Mouse (Mus musculus): ENCODE results near the gene Lpcat2b. TPM values are rescaled to one million over a fixed set of nuclear protein-coding genes. Genes with fewer than 3 reads are reported as not detected.
"Not testable (repeated sequence)": the region's sequence is repeated elsewhere in the genome, so short reads cannot be mapped to it uniquely, and the experiment has no call there.

Lpcat2b gene
- total RNA-seq (2021), result not detected
- long read RNA-seq, experiment 1, result 0 reads
- long read RNA-seq, experiment 2, result 0 reads

DNA sequence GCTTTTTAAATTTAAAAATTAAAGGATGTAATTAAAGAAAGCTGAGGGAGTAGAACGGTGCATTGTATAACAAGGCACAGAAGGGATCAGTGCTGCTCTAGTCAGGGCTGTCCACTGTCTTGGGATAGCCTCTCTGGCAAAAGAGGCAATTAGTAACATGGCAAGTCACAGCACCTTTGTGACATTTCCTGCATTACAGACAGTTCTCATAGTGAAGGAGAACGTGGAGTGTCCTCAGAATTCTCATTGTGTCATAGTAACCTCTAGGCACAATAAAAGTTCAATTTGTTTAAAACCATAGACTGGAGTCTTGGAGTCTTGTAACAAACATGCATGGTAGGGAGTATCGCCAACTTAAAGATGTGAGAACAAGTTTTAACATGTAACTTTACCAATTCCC, at the start of gene Lpcat2b:
Gene Lpcat2b (plus strand): TSS at position 301 of the 400 bp plus-strand sequence.
- DNase-seq (ENCODE audit: low spot score in 2 of 2), result no peak

DNA sequence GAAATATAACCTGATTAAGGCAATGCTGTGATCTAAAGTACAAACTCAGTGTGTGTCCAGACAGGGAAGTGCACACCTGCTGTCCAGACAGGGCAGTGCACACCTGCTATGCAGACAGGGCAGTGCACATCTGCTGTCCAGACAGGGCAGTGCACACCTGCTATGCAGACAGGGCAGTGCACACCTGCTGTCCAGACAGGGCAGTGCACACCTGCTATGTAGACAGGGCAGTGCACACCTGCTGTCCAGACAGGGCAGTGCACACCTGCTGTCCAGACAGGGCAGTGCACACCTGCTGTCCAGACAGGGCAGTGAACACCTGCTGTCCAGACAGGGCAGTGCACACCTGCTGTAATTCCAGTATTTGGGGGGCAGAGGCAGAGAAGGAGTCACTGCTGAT, 44.9 kb upstream of the Lpcat2b start:
- DNase-seq (ENCODE audit: low spot score in 2 of 2), result not testable (repeated sequence)

DNA sequence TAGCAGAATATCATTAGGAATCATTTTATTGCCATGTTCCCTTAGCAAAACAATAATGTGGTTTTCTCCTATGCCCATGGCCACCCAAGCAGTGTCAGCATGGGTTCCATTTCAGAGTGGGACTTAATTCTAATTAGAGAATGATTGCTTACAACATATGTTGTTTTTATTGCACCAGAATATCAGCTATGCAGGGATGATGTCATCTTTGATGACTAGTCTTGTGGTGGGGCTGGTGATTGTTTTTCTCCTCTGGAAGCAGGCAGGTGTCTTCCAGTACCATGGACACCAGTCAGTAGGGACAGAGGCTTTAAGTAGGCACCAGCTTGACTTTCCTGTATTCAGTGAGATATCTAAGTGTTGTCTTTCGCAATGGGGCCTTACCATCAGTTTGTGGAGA, 43.6 kb upstream of the Lpcat2b start:
- no peak for DNase-seq (ENCODE audit: low spot score in 2 of 2)

DNA sequence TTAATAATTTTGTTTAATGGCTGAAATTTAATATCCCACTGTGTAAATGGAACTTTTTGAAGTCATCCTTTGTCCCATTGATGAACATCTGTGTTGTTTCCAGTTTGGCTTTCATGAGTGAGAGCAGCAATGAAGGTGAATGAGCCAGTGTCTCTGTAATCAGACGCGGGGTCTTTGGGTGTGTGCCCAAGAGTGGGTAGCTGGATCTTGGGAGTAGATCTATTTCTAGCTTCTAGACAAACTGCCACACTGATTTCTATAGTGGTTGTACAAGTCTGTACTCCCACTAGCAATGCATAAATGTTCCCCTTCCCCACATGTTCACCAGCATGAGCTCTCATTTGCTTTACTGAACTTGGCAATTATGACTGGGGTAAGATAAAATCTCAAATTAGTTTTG, 42.0 kb upstream of the Lpcat2b start:
- DNase-seq (ENCODE audit: low spot score in 2 of 2), result no peak

DNA sequence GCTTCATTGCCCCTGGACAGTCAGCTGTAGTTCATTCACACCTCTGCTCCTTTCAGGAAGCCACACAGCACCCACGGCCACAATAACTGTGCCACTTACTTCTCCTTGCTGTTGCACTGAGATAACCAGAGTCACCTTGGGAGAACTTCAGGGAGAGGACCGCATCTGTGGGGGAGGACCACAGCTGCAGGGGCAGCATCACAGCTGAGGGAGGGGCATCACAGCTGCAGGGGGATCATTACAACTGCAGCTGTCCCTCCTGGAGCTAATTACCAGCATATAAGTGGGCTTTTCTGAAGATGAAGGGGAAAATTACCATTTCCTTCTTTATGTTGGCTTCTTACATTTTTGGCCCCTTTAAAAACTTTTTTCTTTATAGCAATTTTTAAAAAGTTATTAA, 36.9 kb upstream of the Lpcat2b start:
- no peak for DNase-seq (ENCODE audit: low spot score in 2 of 2)

DNA sequence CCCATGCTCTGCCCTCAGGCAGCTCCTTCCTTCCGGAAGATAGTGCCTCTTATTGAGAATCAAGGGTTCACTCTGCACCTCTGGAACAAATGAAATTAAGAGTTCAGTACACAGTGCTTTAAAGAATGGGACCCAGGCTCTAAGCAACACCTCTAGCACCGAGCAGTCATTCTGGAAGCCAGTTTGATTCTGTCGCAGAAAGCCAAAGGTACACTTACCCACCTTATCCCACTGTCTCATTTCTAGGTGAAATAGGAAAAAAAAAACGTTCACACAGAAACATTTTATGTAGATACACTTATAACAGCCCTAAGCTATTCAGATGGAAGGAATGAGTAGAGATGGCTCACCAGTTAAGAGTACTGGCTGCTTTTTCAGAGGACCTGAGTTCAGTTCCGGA, 28.9 kb upstream of the Lpcat2b start, which contains the start of gene Ephx4:
Gene Ephx4 (plus strand): TSS at position 301 of the 400 bp plus-strand sequence.
- DNase-seq (ENCODE audit: low spot score in 2 of 2), result no peak

DNA sequence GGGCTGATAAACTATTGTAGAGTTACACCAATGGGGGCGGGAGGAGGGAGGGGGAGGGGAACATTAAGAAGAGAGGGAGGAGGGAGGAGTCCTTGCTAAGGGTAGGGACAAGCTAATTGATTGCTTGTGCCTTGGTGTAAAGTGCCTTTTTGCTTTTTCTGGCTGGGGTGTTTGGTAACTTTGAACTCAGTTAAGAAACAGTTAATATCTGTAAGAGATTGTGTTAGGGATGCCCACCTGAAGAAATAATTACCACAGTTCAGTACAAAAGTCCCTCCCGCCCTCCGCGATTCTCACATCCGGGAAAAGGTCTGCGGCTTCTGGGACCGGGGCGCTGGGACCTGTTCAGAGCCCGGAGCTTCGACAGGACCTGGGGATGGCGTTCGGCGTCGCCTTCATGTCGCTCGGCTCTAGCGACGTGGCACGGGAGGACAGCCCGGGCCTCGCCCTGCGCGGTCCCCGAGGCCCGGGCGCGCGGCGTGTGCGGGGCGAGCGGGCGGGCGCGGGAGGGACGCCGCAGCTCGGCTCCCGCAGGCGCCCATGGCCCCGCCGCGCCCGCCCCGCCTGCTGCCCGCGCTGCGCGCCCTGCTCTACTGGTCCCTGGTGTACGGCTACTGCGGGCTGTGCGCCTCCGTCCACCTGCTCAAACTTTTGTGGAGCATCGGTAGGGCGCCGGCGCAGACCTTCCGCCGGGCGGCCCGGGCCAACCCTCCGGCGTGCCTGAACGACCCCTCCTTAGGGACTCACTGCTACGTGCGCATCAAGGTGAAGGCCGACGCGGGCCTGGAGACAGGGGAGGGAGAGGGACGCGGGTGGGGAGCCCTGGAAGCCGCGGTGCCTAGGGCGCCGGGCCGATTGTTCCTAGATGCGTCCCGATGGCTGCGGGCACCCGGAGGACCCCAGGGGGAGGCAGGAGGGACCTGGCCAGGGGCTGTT, 28.1 kb upstream of the Lpcat2b start:
- DNase-seq (ENCODE audit: low spot score in 2 of 2), result no peak

DNA sequence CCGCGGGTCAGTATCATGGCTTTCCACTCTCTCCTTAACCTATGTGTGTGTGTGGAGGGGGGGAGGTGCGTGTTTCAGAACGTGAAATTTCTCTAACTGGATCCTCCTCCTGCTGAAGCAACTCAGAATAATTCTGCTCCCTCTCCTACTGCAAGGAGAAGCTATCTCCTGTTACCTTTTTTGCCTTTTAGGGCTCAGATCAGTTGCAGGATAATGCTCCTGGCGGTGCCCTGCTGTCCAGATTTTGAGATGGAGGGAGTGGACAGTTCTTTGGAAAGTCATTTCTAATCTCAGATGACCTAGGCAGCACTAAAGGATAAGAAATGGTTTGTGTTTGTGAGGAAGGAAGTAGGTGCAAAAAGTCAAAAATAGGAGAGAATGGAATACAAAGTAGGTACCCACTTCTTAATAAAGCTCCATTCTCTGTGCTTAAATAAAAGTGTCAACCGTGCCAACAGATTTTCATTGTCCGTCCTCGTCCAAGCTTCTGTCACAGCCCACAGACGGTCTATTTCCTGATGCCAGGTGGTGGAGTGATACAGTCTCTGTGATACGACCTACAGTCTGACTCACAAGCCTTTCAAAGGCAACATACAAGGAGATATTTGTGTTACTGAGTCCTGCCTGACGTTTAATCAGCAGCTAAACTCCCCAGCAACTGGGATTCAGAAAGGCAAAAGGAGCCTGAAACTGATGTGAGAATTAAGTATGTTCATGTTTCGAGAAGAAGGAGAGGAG, 27.2 kb upstream of the Lpcat2b start:
- no peak for DNase-seq (ENCODE audit: low spot score in 2 of 2)

DNA sequence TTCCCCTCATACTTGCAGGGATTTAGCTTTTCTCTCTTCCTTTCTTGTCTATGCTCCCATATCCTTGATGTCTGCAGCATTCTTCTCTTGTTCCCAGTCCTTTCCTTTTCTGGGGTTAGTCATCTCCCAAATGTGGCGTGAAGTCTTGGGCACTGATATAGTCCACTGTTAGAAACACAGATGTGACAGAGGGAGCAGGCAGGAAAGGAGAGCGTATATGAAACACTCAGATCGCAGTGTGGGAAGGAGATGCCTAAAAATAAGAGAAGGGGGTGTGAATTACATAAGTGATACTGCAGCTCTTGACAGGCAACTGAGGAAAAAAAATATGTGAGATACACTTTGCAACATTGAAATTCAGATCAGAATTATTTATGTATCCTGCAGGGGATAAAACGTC, 26.0 kb upstream of the Lpcat2b start:
- no peak for DNase-seq (ENCODE audit: low spot score in 2 of 2)

DNA sequence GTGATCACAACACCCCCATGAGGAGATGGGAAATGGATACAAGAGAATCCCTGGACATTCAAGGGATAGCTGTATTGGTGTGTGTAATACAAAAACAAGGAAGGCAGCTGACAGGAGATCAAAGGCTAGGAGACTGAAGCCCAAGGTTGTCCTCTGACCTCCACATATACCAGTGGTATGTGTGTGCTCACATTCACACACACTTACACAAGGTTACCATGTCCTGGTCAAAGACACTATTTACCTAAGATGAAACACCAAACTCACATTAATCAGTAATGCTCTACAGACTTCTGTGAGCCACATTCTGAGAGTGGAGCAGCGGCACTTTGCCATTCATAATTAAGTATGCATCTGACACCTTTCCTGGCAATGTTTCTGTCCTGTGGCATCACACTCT, 21.0 kb upstream of the Lpcat2b start:
- no peak for DNase-seq (ENCODE audit: low spot score in 2 of 2)

DNA sequence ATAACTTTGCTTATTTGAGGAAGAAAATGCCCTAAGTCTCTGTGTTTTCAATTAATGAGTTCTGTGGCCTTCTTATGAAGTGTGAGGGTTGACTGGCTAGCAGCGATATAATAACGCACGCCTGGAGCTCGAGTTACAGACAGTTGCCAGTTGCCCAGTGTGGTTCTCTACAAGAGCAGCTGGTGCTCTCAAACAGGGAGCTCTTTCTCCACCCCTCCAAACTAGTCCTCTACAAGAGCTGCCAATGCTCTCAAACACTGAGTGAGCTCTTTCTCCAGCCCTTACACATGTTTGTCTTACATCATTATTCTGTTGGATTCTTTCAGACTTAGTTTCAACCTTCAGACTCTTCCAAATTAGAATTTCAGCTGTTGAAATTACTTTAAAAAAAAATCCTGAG, 20.0 kb upstream of the Lpcat2b start:
- DNase-seq (ENCODE audit: low spot score in 2 of 2), result no peak

DNA sequence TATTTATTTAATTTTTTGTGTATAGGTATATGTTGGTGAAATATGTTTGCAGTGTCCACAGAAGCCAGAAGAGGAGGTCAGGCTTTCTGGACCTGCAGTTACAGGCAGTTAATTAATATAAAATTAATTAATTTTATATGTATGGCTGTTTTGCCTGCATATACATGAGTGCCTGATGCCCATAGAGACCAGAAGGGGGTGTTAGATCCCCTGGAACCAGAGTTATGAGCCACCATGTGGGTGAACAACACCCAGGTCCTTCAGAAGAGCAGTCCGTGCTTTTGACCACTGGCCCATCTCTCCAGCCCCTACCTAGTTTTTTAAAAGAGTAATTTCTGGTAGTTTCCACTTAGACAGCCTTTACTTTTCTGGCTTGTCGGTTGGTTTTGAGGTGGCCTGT, 19.1 kb upstream of the Lpcat2b start:
- no peak for DNase-seq (ENCODE audit: low spot score in 2 of 2)

DNA sequence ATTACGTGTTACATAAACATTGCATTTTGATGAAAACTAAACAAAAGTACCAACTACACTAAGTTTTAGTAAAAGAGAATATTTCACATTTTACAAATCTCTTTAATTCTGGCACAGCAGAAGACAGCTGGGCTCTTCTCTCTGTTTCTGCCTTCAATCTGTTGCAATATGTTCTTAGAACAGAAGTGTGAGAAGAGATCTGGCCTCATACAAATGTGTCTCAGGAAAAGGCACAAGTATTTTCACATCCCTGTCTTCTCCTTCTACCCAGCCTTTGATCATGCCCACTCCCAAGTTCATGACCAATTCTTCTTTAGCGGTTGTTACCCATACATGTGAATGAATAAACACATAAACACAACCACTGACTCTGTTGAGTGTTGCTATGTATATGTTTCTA, 16.3 kb upstream of the Lpcat2b start:
- DNase-seq (ENCODE audit: low spot score in 2 of 2), result no peak

DNA sequence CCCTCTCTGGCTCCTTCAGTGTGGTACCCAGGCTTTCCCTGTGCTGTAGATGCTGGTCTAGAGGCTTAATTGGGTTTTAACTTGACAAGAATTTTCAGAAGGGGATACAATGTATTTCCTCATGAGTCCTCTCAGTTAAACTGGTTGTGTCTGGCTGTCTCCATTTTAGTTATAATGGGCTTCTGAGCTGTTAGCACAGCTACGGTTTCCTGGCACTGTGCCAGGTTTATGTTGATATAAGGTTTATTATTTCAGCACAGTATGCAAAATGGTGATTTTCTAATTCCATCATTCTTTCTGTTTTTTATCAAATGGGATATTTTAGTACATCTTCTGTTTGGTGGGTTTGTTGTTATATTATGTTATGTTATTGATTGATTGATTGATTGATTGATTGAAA, 9.7 kb upstream of the Lpcat2b start:
- no peak for DNase-seq (ENCODE audit: low spot score in 2 of 2)

DNA sequence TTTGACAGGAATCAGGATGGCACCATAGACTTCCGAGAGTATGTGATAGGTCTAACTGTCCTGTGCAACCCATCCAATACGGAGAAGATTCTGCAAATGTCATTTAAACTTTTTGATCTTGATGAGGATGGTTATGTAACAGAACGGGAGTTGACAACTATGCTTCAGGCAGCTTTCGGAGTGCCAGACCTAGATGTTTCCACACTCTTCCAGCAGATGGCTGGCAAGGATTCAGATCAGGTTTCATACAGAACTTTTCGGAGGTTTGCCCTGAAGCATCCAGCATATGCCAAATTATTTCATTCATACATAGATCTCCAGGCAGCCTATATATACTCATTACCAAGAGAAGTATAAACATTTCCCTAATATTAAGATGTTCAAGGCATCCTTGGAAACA, 2.7 kb downstream of the Lpcat2b start:
- DNase-seq (ENCODE audit: low spot score in 2 of 2), result no peak

DNA sequence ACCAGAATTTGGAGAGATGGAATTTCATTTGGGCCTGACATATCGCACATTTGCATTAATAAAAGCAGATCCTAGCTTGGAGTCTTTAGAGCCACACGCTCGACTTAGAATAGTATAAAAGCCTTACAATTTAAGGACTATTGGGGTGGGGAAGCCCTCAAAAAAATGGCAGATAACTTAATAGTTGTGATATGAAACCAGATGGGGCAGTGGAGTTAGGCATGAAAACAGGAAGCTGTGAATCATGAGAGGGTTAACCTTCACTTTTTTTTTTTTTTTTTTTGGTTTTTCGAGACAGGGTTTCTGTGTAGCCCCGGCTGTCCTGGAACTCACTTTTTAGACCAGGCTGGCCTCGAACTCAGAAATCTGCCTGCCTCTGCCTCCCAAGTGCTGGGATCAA, 4.8 kb downstream of the Lpcat2b start:
- DNase-seq (ENCODE audit: low spot score in 2 of 2), result no peak

DNA sequence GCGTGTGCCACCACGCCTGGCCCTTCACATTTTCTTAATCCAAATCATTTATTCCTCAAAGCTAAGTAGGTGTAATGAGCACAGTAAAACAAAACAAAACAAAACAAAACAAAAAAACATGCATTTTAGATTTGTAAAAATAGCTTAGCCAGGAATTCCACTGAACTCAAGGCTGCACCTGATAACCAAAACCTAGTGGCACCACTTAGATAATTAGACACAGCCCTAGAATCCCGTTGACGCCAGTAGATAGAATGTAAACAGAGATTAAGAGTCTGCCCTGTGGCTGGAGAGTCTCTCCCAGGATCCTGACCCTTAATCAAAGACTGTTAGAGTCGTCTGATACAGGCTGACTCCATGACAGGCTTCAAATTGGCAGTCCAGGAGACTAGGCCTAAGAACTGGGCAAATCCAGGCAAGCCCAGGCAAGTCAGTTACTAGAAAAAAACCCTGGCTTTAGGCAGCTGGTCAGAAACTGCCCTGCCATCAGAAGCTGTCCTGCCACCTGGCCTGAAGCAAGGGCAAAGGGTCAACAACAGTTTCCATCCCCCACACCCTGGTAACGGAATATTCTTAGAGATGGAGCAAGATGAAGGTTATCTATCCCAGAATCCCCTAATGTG, 5.3 kb downstream of the Lpcat2b start:
- no peak for DNase-seq (ENCODE audit: low spot score in 2 of 2)

DNA sequence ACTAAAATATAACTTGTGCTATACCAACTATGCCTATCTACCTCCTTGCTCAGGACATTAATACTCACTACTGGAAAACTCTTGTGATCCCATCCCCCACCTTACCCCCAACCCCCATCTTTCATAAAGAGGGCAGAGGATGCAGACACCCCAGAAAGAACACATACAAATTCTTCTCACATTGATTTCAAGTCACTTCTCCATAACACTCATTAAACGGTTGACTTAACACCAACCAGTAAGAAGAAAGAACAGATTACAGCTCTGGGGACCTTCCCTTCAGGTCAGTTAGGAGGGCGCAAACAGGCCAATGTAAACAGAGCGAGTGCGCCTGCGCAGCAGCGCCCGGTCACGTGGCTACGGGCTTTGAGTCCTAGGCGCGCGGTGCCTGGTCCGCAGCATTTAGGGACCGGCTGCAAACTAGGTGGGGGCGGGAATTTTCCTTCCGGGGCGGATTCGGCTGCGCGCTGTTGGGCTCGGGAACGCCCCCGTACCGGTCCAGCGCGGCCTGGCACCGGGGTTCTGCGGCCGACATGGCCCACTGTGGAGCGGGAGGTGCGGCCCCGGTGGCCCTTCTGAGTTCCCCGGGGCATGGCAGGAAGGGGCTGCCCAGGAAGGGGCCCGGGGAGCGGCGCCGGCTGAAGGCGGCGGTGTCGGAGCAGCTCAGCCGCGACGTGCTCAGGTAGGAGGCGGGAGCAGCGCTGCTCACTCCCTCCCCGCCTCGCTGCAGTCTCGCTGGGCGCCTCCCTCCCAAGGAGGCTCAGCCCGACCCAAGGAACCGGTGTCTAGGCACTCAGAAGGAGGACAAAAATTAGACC, 6.3 kb downstream of the Lpcat2b start, which contains the start of gene Btbd8:
Gene Btbd8 (plus strand): TSS at position 534 of the 818 bp plus-strand sequence.
- peak; percentile 94 for DNase-seq (ENCODE audit: low spot score in 2 of 2)

DNA sequence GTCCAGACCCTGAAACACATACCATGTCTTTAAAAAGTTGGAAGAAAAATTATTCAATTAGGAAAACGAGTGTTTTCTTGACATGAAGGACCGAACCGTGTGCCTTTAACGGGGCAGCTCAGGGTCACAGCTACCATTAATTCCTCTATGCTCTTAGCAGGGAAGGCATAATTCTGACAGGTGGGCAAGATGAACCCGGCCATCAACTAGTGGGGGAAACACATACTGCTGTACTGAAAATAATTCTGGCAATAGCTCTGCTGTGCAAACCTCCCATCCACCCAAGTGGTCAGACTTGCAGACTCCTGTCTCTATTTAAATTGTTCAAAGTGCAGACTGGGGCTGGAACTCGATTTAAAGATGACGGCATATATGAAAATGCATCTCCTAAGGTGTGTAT, 7.0 kb downstream of the Lpcat2b start:
- DNase-seq (ENCODE audit: low spot score in 2 of 2), result no peak

DNA sequence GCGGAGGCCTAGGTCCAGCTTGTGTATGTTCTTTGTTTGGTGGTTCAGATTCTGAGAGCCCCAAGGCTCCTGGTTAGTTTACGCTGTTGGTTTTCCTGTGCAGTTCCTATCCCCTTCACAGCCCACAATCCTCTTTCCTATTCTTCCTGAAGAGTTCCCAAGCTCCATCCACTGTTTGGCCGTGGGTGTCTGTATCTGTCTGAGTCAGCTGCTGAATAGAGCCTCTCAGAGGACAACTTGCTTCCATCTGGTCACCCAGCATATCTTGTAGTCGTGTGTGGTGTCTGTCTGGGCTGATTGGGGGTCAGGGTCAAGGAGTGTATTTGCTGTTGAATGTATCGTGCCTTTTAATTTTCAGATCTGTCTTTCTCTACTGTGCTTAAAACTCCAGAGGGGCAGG, 10.5 kb downstream of the Lpcat2b start:
- no peak for DNase-seq (ENCODE audit: low spot score in 2 of 2)

DNA sequence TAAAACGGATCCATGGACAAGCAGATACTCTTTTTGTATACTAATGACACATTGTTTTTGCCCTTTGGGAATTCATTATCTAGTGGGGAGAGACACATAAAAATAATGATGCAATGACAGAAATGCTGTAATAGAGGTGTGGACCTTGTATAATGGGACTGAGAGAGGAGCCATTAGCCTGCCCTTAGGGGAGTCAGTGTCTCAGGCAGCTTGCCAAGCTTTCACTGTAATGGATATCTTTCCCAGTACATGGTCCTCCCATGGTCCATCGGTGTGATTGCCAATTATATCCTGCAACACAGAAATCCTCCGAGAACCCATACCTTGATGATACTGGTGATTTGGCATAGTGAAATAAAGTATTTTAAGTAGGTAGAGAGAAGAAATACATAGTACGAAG, 12.9 kb downstream of the Lpcat2b start:
- DNase-seq (ENCODE audit: low spot score in 2 of 2), result no peak
